Mouse (Mus musculus): ENCODE results near the gene Vcl. TPM values are rescaled to one million over a fixed set of nuclear protein-coding genes. Genes with fewer than 3 reads are reported as not detected.

The Vcl gene
- polyA plus RNA-seq, 1 experiment from 2014 or later: 9.0 TPM

DNA sequence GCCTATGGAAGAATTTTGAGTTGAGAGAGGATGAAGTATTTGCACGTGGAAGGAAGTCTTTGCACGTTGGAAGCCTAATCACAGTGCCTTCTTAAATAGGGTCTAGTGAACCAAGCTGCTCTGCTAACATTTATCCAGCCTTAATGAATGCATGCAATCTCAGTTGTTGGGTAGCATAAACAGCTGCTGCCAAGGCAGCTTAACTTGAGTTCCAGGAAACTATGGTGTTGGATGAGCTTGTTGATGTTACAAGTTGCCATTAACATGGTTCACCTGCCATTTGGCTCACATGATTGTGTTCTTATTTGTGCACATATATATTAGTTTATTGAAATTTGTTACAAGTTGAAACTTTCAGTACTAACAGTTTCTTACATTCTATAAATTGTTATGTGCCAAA lies 29.8 kb downstream of the Vcl start:
- Histone ChIP-seq H3K27ac (replicated peaks) (no peak overlapping the region), H3K4me2 (replicated peaks) (no peak overlapping the region)
- ATAC-seq (replicated peaks): no peak

GRCm38 (mm10) chr14:20962466-20962865 lies 33.3 kb downstream of the Vcl start:
- Histone ChIP-seq H3K27ac (replicated peaks) (no peak overlapping the region), H3K27me3 (no peaks in the 10 kb centered on the region), H3K4me3 (no peak overlapping the region), H3K4me1 (peaks cover 23% of the 10 kb centered on the region), H3K9me3 (no peaks in the 10 kb centered on the region), H3K36me3 (no peaks in the 10 kb centered on the region), H3K9ac (replicated peaks) (no peak overlapping the region), H3K4me2 (replicated peaks) (no peak overlapping the region)
- 63% methylated on average over 1 of the region's 1 CpGs for WGBS
- ATAC-seq (replicated peaks): no peak

More for the DNA sequence above, 29.8 kb downstream of the Vcl start:
- Histone ChIP-seq H3K4me3 (no peak overlapping the region), H3K36me3 (no peaks in the 10 kb centered on the region), H3K9me3 (no peaks in the 10 kb centered on the region), H3K9ac (replicated peaks) (no peak overlapping the region), H3K4me1 (peaks cover 21% of the 10 kb centered on the region), H3K27me3 (no peaks in the 10 kb centered on the region)
- WGBS: 21% methylated on average over 2 of the region's 2 CpGs

DNA sequence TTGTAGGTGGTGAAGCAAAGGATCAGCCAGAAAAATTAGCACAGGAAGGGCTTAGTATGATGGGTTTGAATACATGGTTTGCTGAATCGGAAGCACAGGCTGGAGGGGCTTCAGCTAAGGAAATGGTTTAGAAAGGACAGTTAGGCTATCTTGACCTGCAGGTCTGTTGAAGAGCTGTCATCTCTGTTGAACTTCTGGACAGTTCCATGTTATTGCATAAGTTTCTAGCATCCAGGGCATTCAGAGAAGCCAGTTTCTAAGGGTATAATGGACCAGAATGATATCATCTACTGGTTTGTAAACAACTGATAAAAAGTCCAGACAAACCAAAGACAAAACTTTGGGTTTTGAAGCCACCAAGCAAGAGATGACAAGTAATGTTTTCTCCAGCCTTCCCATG lies 33.7 kb downstream of the Vcl start:
- H3K4me2 ChIP-seq (replicated peaks): no peak overlapping the region
- H3K27ac ChIP-seq (replicated peaks): no peak overlapping the region
- peaks cover 23% of the 10 kb centered on the region for H3K4me1 ChIP-seq
- H3K27me3 ChIP-seq: no peaks in the 10 kb centered on the region
- H3K36me3 ChIP-seq: no peaks in the 10 kb centered on the region
- ATAC-seq (replicated peaks): no peak
- 96% methylated on average over 1 of the region's 1 CpGs for WGBS
- H3K4me3 ChIP-seq: no peak overlapping the region
- no peak overlapping the region for H3K9ac ChIP-seq (replicated peaks)
- no peaks in the 10 kb centered on the region for H3K9me3 ChIP-seq

DNA sequence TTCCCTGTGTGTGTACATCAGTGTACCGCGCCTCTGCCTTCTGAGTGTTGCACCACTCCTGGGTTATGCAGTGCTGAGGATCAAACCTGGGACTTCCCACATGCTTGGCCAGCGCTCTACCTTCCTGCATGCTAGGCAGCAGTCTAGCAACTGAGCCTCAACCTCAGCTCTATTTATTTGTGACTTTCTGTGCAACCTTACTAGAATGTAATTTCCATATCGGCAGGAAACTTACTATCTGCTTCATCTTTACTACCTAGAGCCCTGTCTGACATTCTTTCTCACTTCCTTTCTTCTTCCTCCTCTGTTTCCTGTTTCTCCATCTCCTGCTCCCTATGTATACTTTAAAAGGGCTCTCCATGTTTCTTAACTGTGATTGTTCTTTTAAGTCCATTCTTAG lies 34.7 kb downstream of the Vcl start:
- Histone ChIP-seq H3K36me3 (no peaks in the 10 kb centered on the region), H3K27me3 (no peaks in the 10 kb centered on the region), H3K4me3 (no peak overlapping the region), H3K4me2 (replicated peaks) (no peak overlapping the region), H3K9me3 (no peaks in the 10 kb centered on the region), H3K27ac (replicated peaks) (peak overlapping the region; percentile 64), H3K4me1 (peaks cover 30% of the 10 kb centered on the region), H3K9ac (replicated peaks) (no peak overlapping the region)
- 92% methylated on average over 4 of the region's 4 CpGs for whole genome bisulfite sequencing
- no peak for ATAC-seq (replicated peaks)

DNA sequence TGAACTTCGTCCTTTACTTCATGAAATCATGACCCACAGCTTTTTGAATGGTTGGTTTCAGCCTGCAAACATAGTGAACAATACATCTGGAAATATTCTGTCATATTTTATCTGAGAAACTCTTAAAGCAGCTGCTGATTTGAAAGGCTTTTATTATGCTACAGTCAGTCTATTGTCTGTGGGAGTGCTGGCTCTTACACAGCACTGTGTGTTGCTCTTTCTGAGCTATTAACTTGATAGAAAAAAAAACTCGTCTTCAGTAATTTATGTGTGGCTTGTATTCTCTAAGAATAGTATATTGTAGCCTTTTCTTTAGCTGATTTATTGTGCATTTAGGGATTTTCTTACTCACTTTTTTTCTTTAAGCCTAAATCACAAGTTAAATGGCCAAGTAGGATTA lies 35.1 kb downstream of the Vcl start:
- H3K4me1 ChIP-seq: peaks cover 31% of the 10 kb centered on the region
- no peak overlapping the region for H3K4me3 ChIP-seq
- H3K9ac ChIP-seq (replicated peaks): no peak overlapping the region
- peak overlapping the region; percentile 64 for H3K27ac ChIP-seq (replicated peaks)
- no peak overlapping the region for H3K4me2 ChIP-seq (replicated peaks)
- no peaks in the 10 kb centered on the region for H3K27me3 ChIP-seq
- H3K9me3 ChIP-seq: no peaks in the 10 kb centered on the region
- no peak for ATAC-seq (replicated peaks)
- WGBS: 37% methylated on average over 2 of the region's 2 CpGs
- H3K36me3 ChIP-seq: no peaks in the 10 kb centered on the region

DNA sequence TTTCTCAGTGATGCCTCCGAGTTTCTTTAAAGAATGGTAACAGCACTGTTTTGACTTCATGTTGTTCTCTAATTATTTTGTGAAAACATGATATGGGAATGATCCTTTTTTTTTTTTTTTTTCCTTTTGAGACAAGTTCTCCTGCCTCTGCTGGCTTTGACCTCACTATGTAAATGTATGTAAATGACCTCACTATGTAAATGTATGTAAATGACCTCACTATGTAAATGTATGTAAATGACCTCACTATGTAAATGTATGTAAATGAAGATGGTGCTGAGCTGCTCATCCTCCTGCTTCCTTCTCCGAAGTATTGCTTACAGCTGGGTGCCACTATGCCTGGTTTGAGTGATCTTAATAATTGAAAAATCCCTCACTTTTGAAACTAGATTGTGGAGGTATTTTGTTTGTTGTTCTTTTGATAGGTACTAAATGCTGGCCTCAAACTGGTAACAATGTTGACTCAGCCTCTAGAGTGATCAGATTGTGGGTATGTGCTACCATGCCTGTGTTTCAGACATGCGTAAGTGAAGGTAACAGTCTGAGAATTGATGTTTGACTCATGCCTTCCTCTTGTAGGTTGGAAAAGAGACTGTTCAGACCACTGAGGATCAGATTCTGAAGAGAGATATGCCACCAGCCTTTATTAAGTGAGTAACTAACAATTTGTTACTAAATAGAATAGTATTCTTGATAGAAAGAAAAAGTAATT lies 37.9 kb downstream of the Vcl start:
- Histone ChIP-seq H3K4me1 (peaks cover 47% of the 10 kb centered on the region), H3K36me3 (no peaks in the 10 kb centered on the region), H3K9ac (replicated peaks) (no peak overlapping the region), H3K9me3 (no peaks in the 10 kb centered on the region), H3K4me3 (no peak overlapping the region), H3K27ac (replicated peaks) (peak overlapping the region; percentile 32), H3K4me2 (replicated peaks) (no peak overlapping the region), H3K27me3 (no peaks in the 10 kb centered on the region)
- 25% methylated on average over 3 of the region's 3 CpGs for WGBS
- peak; percentile 75 for ATAC-seq (replicated peaks)

- Histone ChIP-seq H3K4me3 (no peak overlapping the region), H3K27me3 (no peaks in the 10 kb centered on the region), H3K9ac (replicated peaks) (no peak overlapping the region), H3K4me2 (replicated peaks) (no peak overlapping the region), H3K9me3 (no peaks in the 10 kb centered on the region), H3K27ac (replicated peaks) (no peak overlapping the region), H3K4me1 (peaks cover 43% of the 10 kb centered on the region), H3K36me3 (no peaks in the 10 kb centered on the region)
- no peak for ATAC-seq (replicated peaks)
- WGBS: 40% methylated on average over 1 of the region's 1 CpGs
Measured at GRCm38 (mm10) chr14:20969066-20969465, 39.9 kb downstream of the Vcl start.

GRCm38 (mm10) chr14:20970389-20970788 lies 41.2 kb downstream of the Vcl start:
- Histone ChIP-seq H3K4me1 (peaks cover 37% of the 10 kb centered on the region), H3K36me3 (no peaks in the 10 kb centered on the region), H3K9me3 (no peaks in the 10 kb centered on the region), H3K27me3 (no peaks in the 10 kb centered on the region), H3K4me2 (replicated peaks) (no peak overlapping the region), H3K4me3 (no peak overlapping the region), H3K9ac (replicated peaks) (no peak overlapping the region), H3K27ac (replicated peaks) (peak overlapping the region; percentile 24)
- 31% methylated on average over 6 of the region's 6 CpGs for WGBS
- ATAC-seq (replicated peaks): peak; percentile 46

DNA sequence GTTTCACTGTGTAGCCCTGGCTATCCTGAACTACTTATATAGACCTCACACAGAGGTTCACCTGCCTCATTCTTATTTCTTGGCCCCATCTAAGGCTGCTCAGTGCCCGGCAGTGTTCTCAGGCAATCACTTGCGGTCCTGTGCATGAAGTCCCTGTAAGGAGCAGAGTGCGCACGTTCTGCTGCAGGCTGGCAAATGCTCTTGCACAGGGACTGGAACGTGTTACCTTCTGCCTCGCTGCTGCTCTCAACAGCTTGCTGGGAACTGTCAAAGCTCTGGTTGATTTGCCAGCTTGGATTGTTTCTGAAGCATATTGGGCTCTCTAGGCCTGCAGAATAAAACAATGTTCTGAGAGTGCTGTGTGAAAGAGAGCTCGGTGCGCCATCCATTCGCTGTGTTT lies 41.7 kb downstream of the Vcl start:
- H3K36me3 ChIP-seq: no peaks in the 10 kb centered on the region
- H3K4me3 ChIP-seq: no peak overlapping the region
- no peak overlapping the region for H3K9ac ChIP-seq (replicated peaks)
- no peaks in the 10 kb centered on the region for H3K9me3 ChIP-seq
- WGBS: 28% methylated on average over 9 of the region's 9 CpGs
- no peaks in the 10 kb centered on the region for H3K27me3 ChIP-seq
- peaks cover 37% of the 10 kb centered on the region for H3K4me1 ChIP-seq
- H3K27ac ChIP-seq (replicated peaks): peak overlapping the region; percentile 62
- no peak overlapping the region for H3K4me2 ChIP-seq (replicated peaks)
- peak; percentile 88 for ATAC-seq (replicated peaks)

DNA sequence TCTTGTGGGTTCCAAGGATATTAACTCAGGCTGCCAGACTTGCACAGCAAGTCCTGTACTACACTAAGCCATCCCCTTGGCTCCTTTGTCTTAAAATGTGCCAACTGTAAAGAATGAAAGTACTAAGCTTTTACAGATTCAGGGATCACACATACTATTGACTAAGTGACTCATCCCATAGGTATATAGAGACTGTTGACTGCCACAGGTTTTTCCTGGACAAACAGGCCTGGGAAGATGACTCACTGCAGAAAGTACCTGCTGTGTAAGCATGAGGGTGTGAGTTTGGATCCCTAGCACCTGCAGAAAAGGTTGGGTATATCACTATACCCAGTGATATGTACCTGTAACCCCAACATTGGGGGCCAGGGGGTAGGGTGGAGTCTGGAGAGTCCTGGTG lies 44.6 kb downstream of the Vcl start:
- no peak overlapping the region for H3K4me3 ChIP-seq
- H3K27ac ChIP-seq (replicated peaks): no peak overlapping the region
- H3K27me3 ChIP-seq: no peaks in the 10 kb centered on the region
- H3K4me2 ChIP-seq (replicated peaks): no peak overlapping the region
- no peaks in the 10 kb centered on the region for H3K9me3 ChIP-seq
- no peaks in the 10 kb centered on the region for H3K36me3 ChIP-seq
- H3K4me1 ChIP-seq: peaks cover 29% of the 10 kb centered on the region
- no peak for ATAC-seq (replicated peaks)
- no peak overlapping the region for H3K9ac ChIP-seq (replicated peaks)

- no peak for ATAC-seq (replicated peaks)
- H3K4me1 ChIP-seq: peaks cover 5% of the 10 kb centered on the region; the same call in 1 of the 2 replicates
- 86% methylated on average over 1 of the region's 1 CpGs for WGBS
Measured at GRCm38 (mm10) chr14:20976741-20977140, 47.5 kb downstream of the Vcl start.

DNA sequence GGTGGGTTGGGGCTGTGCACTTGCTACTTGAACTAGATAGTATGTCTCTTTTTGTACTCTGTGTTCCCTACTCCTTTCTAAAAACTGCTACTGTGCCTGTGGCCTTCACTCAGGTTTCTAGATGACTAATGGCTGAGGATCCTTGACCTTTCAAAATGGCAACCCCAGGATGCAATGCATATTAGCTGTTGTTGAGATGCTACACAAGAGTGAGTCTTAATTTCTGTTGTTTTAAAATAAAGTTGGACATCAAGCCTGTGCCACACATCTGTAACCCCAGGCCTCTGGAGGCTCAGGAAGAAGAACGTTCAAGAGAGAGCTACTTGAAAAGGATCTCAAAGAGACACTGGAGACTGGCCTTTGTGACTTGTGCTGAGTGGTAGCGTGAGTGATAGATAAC lies 48.5 kb downstream of the Vcl start:
- WGBS: 64% methylated on average over 2 of the region's 2 CpGs
- Histone ChIP-seq H3K27me3 (no peaks in the 10 kb centered on the region), H3K4me2 (replicated peaks) (no peak overlapping the region), H3K27ac (replicated peaks) (no peak overlapping the region), H3K4me1 (0 out of 2 replicates have a peak, but pooled peaks cover 4% of the 10 kb centered on the region), H3K9ac (replicated peaks) (no peak overlapping the region), H3K9me3 (no peaks in the 10 kb centered on the region), H3K36me3 (no peaks in the 10 kb centered on the region), H3K4me3 (no peak overlapping the region)
- no peak for ATAC-seq (replicated peaks)

More at GRCm38 (mm10) chr14:20976741-20977140, 47.5 kb downstream of the Vcl start:
- no peaks in the 10 kb centered on the region for H3K36me3 ChIP-seq
- H3K9ac ChIP-seq (replicated peaks): no peak overlapping the region
- H3K27ac ChIP-seq (replicated peaks): no peak overlapping the region
- no peak overlapping the region for H3K4me3 ChIP-seq
- no peaks in the 10 kb centered on the region for H3K9me3 ChIP-seq
- no peaks in the 10 kb centered on the region for H3K27me3 ChIP-seq
- no peak overlapping the region for H3K4me2 ChIP-seq (replicated peaks)

GRCm38 (mm10) chr14:20983832-20984231 lies 54.6 kb downstream of the Vcl start:
- no peak overlapping the region for H3K4me3 ChIP-seq
- H3K36me3 ChIP-seq: no peaks in the 10 kb centered on the region
- 12% methylated on average over 2 of the region's 2 CpGs for WGBS
- H3K27ac ChIP-seq (replicated peaks): no peak overlapping the region
- H3K4me2 ChIP-seq (replicated peaks): no peak overlapping the region
- H3K9ac ChIP-seq (replicated peaks): no peak overlapping the region
- peaks cover 6% of the 10 kb centered on the region; the same call in 1 of the 2 replicates for H3K4me1 ChIP-seq
- no peaks in the 10 kb centered on the region for H3K27me3 ChIP-seq
- H3K9me3 ChIP-seq: no peaks in the 10 kb centered on the region
- peak; percentile 57; the same call in 1 of the 2 replicates for ATAC-seq (replicated peaks)
